Mouse (Mus musculus) forebrain, embryonic 11.5 days (tissue): ENCODE measurements at regions not wholly inside any gene's neighbourhood (a gene's known extent, or its start where the extent isn't known, plus 50 kb on each side); places are given as distances from the start of the nearest gene placed in this dataset.
A peak's percentile ranks its signal among the peaks of the same experiment; 100 is the strongest.

Experiments used
- ATAC-seq: fragments of 200-750 bp; cut with Nextera tagmentation; replicated peaks from 2 replicates; pipeline ENCODE4 v1.8.0; 2017; ENCODE audit warnings: moderate TSS enrichment; ENCODE audit not compliant: low FRiP score
- DNase-seq: peaks from one replicate; pipeline ENCODE4 v3.0.0-alpha.2; 2017; ENCODE audit warnings: low spot score
- H3K27ac ChIP-seq: fragments of 300-500 bp; sonication (generic); 2 replicates; pipeline ENCODE4 v1.5.1; 2014; ENCODE audit warnings: low read depth, low read length
- H3K27me3 ChIP-seq: fragments of 300-500 bp; sonication (generic); 2 replicates; pipeline ENCODE4 v1.6.1; 2014; ENCODE audit warnings: mild to moderate bottlenecking, low read length, mixed read lengths; ENCODE audit not compliant: control insufficient read depth, insufficient read depth
- H3K36me3 ChIP-seq: fragments of 300-500 bp; sonication (generic); 2 replicates; pipeline ENCODE4 v1.6.1; 2014; ENCODE audit warnings: mild to moderate bottlenecking, low read length, moderate library complexity, mixed read lengths; ENCODE audit not compliant: control insufficient read depth, insufficient read depth
- H3K4me1 ChIP-seq: fragments of 300-500 bp; sonication (generic); replicated peaks from 2 replicates; pipeline ENCODE4 v1.6.1; 2014; ENCODE audit warnings: low read length, mixed read lengths; ENCODE audit not compliant: control insufficient read depth, insufficient read depth
- H3K4me2 ChIP-seq: fragments of 300-500 bp; sonication (generic); 2 replicates; pipeline ENCODE4 v1.6.1; 2014; ENCODE audit warnings: low read depth, mild to moderate bottlenecking, low read length, moderate library complexity, mixed read lengths; ENCODE audit not compliant: severe bottlenecking
- H3K4me3 ChIP-seq: fragments of 300-500 bp; sonication (generic); 2 replicates; pipeline ENCODE4 v1.5.1; 2014; ENCODE audit warnings: low read depth, low read length
- H3K9ac ChIP-seq: fragments of 300-500 bp; sonication (generic); 2 replicates; pipeline ENCODE4 v1.6.1; 2014; ENCODE audit warnings: low read length
- H3K9me3 ChIP-seq: fragments of 300-500 bp; sonication (generic); 2 replicates; pipeline ENCODE4 v1.6.1; 2016; ENCODE audit warnings: low read length, mixed read lengths; ENCODE audit not compliant: control insufficient read depth
- WGBS: fragments of 180-500 bp; shearing (Covaris S2); extraction: QIAGEN DNeasy Blood & Tissue Kit; methylation state at CpG from one replicate; pipeline ENCODE4 v1.1.7; 2014; 5-methylcytosine and 5-hydroxymethylcytosine counted together

DNA sequence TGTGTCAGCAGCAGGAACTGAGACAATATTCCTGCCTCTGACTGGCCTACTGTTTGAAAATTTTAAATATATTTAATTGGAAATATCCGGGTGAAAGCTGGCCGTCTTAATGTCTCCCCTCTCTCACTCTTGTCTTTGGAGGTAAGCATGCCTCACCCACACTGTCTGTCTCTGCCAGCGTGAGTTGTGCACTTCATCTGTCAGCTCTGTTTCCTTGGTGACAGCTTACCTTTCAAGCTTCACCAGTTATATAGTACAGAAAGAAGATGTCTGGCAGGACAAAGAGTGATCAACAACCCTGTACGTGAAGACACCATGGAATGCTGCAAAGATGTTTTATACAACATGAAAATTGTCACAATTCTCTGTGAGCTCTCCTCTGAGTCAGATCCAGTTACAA, 155.3 kb downstream of the Ibtk start:
- Histone ChIP-seq H3K4me1 (no peaks in the 10 kb centered on the region), H3K27ac (no peak overlapping the region), H3K36me3 (no peaks in the 10 kb centered on the region), H3K4me3 (no peak overlapping the region), H3K27me3 (no peaks in the 10 kb centered on the region), H3K9me3 (no peaks in the 10 kb centered on the region), H3K9ac (no peak overlapping the region), H3K4me2 (no peak overlapping the region)
- DNase-seq (no peak), ATAC-seq (no peak)
- WGBS = 87% methylated on average over 4 of the region's 4 CpGs

DNA sequence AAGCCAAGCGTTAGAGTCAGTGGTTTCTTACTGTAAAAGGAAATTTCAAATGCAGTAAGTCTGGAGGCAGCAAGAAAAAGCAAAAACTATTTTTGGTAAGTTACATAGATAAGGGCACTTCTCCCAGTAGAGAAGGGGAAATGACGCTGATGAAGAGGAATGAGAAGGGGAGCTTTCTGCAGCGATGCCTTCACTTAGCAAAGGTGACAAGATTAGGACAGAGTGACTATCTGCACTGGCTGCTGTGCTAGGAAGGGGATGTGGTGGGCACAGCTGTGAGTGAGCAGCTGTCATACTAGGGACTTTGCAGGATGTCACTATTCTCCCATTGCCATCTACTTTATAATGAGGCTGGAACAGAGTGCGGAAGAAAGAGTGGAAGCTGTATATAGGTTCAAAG, 156.5 kb downstream of the Ibtk start:
- WGBS = 91% methylated on average over 4 of the region's 4 CpGs
- H3K4me3 ChIP-seq = no peak overlapping the region
- ATAC-seq (no peak), DNase-seq (no peak)
- H3K4me1 ChIP-seq = no peaks in the 10 kb centered on the region
- no peaks in the 10 kb centered on the region for H3K36me3 ChIP-seq
- no peak overlapping the region for H3K4me2 ChIP-seq
- H3K27me3 ChIP-seq = no peaks in the 10 kb centered on the region
- no peak overlapping the region for H3K27ac ChIP-seq
- H3K9me3 ChIP-seq = no peaks in the 10 kb centered on the region
- no peak overlapping the region for H3K9ac ChIP-seq

- no peak overlapping the region for H3K4me2 ChIP-seq
- DNase-seq = no peak
- no peaks in the 10 kb centered on the region for H3K36me3 ChIP-seq
- H3K4me3 ChIP-seq = no peak overlapping the region
- H3K27me3 ChIP-seq = no peaks in the 10 kb centered on the region
- H3K9me3 ChIP-seq = no peaks in the 10 kb centered on the region
- no peaks in the 10 kb centered on the region for H3K4me1 ChIP-seq
- H3K9ac ChIP-seq = no peak overlapping the region
- H3K27ac ChIP-seq = no peak overlapping the region
- no peak for ATAC-seq
- 96% methylated on average over 3 of the region's 3 CpGs for WGBS
Observed at GRCm38 (mm10) chr9:85589210-85589609, 159.9 kb downstream of the Ibtk start.

DNA sequence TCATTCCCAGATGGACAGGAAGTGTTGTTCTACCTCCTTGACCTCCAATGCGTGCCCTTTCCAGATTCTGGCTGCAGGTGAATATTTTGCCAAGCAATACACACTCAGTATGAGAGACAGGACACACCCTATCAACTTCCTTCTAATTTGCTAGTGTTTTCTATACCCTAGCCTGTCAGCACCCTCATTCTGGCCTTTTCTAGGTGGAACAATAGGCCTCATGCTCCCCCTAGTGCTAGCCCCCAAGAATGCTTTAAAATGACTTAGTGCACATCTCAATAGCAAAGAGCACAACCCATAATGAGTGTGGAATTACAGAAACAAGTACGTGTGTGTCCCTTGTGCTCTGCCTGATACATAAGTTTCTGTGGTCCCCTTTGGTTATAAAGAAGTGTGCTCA, 161.1 kb downstream of the Ibtk start:
- Histone ChIP-seq H3K9me3 (no peaks in the 10 kb centered on the region), H3K4me1 (no peaks in the 10 kb centered on the region), H3K36me3 (no peaks in the 10 kb centered on the region), H3K4me2 (no peak overlapping the region), H3K27ac (no peak overlapping the region), H3K9ac (no peak overlapping the region), H3K4me3 (no peak overlapping the region), H3K27me3 (no peaks in the 10 kb centered on the region)
- DNase-seq (no peak), ATAC-seq (peak; percentile 64)
- 42% methylated on average over 2 of the region's 2 CpGs for WGBS

DNA sequence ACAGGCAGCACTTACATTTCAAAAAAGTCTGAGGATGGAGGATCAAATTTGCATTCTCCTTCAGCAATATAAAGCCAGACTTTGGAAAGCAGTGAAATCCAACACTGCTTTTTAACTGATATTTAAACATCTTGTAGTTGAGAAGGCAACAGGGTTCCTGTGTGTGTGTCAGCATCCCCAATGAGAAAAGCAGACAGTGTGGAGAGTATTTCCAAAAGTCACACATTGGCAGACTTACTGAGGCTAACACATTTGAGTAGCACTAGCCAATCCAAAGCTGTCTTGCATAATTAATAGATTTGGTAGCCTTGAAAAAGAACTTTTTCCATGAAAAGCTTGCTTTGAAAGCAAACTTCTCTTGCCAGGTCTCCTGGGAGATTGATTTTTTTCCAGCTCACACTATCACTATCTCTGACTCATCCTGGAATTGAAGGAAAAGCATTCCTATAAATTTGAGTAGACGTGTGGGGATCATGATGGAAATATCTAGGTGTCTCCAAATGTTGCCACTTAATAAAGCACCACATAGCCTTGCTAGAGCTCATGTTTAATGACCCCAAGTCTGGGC, 168.0 kb downstream of the Ibtk start:
- no peak for ATAC-seq
- Histone ChIP-seq H3K9ac (no peak overlapping the region), H3K4me2 (no peak overlapping the region), H3K9me3 (no peaks in the 10 kb centered on the region), H3K27ac (no peak overlapping the region), H3K4me3 (no peak overlapping the region), H3K4me1 (no peaks in the 10 kb centered on the region), H3K36me3 (no peaks in the 10 kb centered on the region), H3K27me3 (no peaks in the 10 kb centered on the region)
- DNase-seq = no peak
- 80% methylated on average over 1 of the region's 1 CpGs for WGBS

DNA sequence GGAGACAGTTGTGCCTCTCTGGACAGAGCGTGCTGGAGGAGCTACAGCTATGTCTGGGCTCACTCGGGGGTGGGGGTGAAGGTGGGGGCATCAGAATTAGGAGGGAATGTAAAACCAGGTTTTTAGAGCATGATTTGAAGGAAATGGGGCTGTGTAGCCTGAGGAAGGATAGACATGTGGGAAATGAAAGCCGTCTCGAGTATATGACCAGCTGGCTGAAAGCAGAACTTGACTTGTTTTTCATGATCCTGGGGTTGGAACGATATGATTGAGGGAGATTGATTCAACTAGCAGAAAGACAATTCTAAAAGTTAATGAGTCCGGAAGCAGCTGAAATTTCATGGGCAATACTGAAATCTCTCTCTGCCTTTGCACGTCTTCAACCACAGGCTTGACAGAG, 171.3 kb downstream of the Ibtk start:
- Histone ChIP-seq H3K36me3 (no peaks in the 10 kb centered on the region), H3K27ac (no peak overlapping the region), H3K27me3 (no peaks in the 10 kb centered on the region), H3K9me3 (no peaks in the 10 kb centered on the region), H3K4me3 (no peak overlapping the region), H3K4me2 (no peak overlapping the region), H3K9ac (no peak overlapping the region), H3K4me1 (no peaks in the 10 kb centered on the region)
- ATAC-seq = no peak
- 92% methylated on average over 7 of the region's 7 CpGs for WGBS
- no peak for DNase-seq

- Histone ChIP-seq H3K27ac (no peak overlapping the region), H3K9me3 (no peaks in the 10 kb centered on the region), H3K4me2 (no peak overlapping the region), H3K4me1 (no peaks in the 10 kb centered on the region), H3K4me3 (no peak overlapping the region), H3K27me3 (no peaks in the 10 kb centered on the region), H3K9ac (no peak overlapping the region), H3K36me3 (no peaks in the 10 kb centered on the region)
- ATAC-seq (no peak), DNase-seq (no peak)
- 94% methylated on average over 1 of the region's 1 CpGs for WGBS
Observed at GRCm38 (mm10) chr9:85577338-85577737, 171.8 kb downstream of the Ibtk start.

DNA sequence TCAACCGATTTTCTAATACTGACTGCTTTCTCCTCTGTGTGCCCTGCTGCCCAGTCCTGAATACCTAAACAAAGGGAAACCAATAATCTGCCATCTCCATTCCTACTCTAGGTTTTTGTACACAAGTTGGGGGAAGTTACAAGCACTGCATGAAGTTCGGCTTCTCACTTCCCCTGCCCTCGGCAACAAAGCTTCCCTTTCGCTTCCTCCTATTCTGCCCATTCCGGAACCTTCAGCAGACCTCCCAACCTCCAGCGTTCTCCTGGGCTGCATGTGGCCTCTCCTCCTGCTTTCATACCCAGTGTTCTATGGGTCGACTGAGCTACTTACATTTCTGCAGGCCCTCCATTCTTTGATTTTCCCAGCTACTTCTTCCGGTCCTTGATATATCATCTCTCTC, 180.3 kb downstream of the Ibtk start:
- no peak overlapping the region for H3K4me3 ChIP-seq
- no peaks in the 10 kb centered on the region for H3K9me3 ChIP-seq
- no peak overlapping the region for H3K27ac ChIP-seq
- ATAC-seq = no peak
- no peak overlapping the region for H3K9ac ChIP-seq
- WGBS = 85% methylated on average over 8 of the region's 8 CpGs
- H3K36me3 ChIP-seq = no peaks in the 10 kb centered on the region
- no peaks in the 10 kb centered on the region for H3K4me1 ChIP-seq
- DNase-seq = no peak
- H3K4me2 ChIP-seq = no peak overlapping the region
- H3K27me3 ChIP-seq = no peaks in the 10 kb centered on the region

- H3K4me2 ChIP-seq = no peak overlapping the region
- DNase-seq (no peak), ATAC-seq (no peak)
- 28% methylated on average over 1 of the region's 1 CpGs for WGBS
- no peak overlapping the region for H3K9ac ChIP-seq
- no peak overlapping the region for H3K27ac ChIP-seq
- no peaks in the 10 kb centered on the region for H3K36me3 ChIP-seq
- H3K4me1 ChIP-seq = no peaks in the 10 kb centered on the region
- H3K27me3 ChIP-seq = no peaks in the 10 kb centered on the region
- no peak overlapping the region for H3K4me3 ChIP-seq
- H3K9me3 ChIP-seq = no peaks in the 10 kb centered on the region
Observed at GRCm38 (mm10) chr9:85551871-85552270, 197.3 kb downstream of the Ibtk start.
